Mouse (Mus musculus): ENCODE data around the gene Wdr20rt. TPM values are rescaled to one million over a fixed set of nuclear protein-coding genes. Genes with fewer than 3 reads are reported as not detected.

Gene Wdr20rt
- total and polyA plus RNA-seq, 3 experiments = not detected

DNA sequence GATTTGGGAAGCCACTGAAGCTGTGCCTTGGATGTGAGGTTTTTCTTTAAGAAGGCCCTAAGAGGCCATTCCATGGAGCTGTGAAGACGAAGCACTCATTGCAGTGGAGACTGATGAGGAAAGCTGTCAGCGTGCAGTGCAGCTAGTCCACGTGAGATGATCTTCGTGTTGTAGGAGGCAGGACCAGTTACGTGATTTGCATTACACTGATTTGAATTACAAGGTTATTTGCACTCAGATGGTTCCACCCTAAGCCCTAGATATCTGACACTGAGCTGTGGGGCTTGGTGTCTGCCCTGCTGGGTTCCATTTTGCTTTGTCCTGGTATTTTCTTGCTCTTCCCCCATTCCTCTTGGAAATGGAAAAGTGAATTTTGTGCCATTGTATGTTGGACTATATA is 44.1 kb downstream of the Wdr20rt start:
- H3K27me3 ChIP-seq (replicated peaks) = no peaks in the 10 kb centered on the region
- no peaks in the 10 kb centered on the region for H3K36me3 ChIP-seq (replicated peaks in 1 of 2; ENCODE audit: control insufficient read depth in 1 of 2, insufficient read depth in 1 of 2, low read length in 1 of 2)
- no peak for DNase-seq (ENCODE audit: extremely low read depth)
- H3K4me2 ChIP-seq (ENCODE audit: insufficient read depth, low read depth, poor library complexity, severe bottlenecking) = no peak overlapping the region
- no peak overlapping the region for H3K9ac ChIP-seq (ENCODE audit: insufficient read depth, low read depth)
- H3K27ac ChIP-seq (ENCODE audit: insufficient read depth, low read depth) = no peak overlapping the region
- H3K9me3 ChIP-seq (replicated peaks; ENCODE audit: low read length) = no peaks in the 10 kb centered on the region
- in situ Hi-C loops (cut with MboI; ENCODE audit: low pct_ligation_motif_present, low pct_unique_long_range_greater_than_20kb, low sequenced_read_pairs) = no loop called here
- dilution Hi-C loops (cut with MboI; ENCODE audit: extremely low pct_ligation_motif_present, extremely low pct_unique_long_range_greater_than_20kb, low sequenced_read_pairs) = no loop called here
- no peak overlapping the region for H3K4me3 ChIP-seq (replicated peaks in 1 of 3; ENCODE audit: low read depth in 2 of 3, low read length in 2 of 3, poor library complexity in 1 of 3)
- no peaks in the 10 kb centered on the region for H3K4me1 ChIP-seq (ENCODE audit: control insufficient read depth in 1 of 2, insufficient read depth in 2 of 2)
- no peak for TF ChIP-seq KAT2A (IDR thresholded peaks at IDR 0.05; ENCODE audit: insufficient replicate concordance, low read length)
- TF ChIP-seq MXI1 (IDR thresholded peaks at IDR 0.05; ENCODE audit: low read depth, low read length) = no peak
- TF ChIP-seq ZMIZ1 (IDR thresholded peaks at IDR 0.05; ENCODE audit: low read depth, low read length) = no peak
- no peak for TF ChIP-seq USF2 (conservative IDR thresholded peaks at IDR 0.05; ENCODE audit: low read depth, low read length)
- TF ChIP-seq BHLHE40 (IDR thresholded peaks at IDR 0.05; ENCODE audit: low read depth, low read length) = no peak
- TF ChIP-seq POLR2A (IDR thresholded peaks at IDR 0.05; ENCODE audit: low read depth, low read length) = no peak
- TF ChIP-seq HCFC1 (IDR thresholded peaks at IDR 0.05; ENCODE audit: low read depth, low read length) = no peak
- TF ChIP-seq CHD1 (IDR thresholded peaks at IDR 0.05; ENCODE audit: low read depth, low read length) = no peak
- no peak for TF ChIP-seq TCF12 (IDR thresholded peaks at IDR 0.05; ENCODE audit: low read depth, low read length)
- no peak for TF ChIP-seq MEF2A (IDR thresholded peaks at IDR 0.05; ENCODE audit: borderline replicate concordance, low read depth, low read length)
- no peak for TF ChIP-seq TBP (conservative IDR thresholded peaks at IDR 0.05; ENCODE audit: low read depth, low read length)
- TF ChIP-seq GABPA (IDR thresholded peaks at IDR 0.05; ENCODE audit: insufficient replicate concordance, low read depth, low read length) = no peak
- no peak for TF ChIP-seq MYC (IDR thresholded peaks at IDR 0.05; ENCODE audit: low read depth, low read length)
- no peak for TF ChIP-seq RCOR1 (conservative IDR thresholded peaks at IDR 0.05; ENCODE audit: low read depth, low read length)
- TF ChIP-seq NELFE (IDR thresholded peaks at IDR 0.05; ENCODE audit: low read depth, low read length) = no peak
- TF ChIP-seq USF1 (IDR thresholded peaks at IDR 0.05; ENCODE audit: low read depth, low read length) = no peak
- no peak for TF ChIP-seq POLR2AphosphoS2 (IDR thresholded peaks at IDR 0.05; ENCODE audit: low read depth, low read length)
- no peak for TF ChIP-seq E2F4 (IDR thresholded peaks at IDR 0.05; ENCODE audit: insufficient replicate concordance, low read depth, low read length)
- no peaks in the 10 kb centered on the region for H3K79me2 ChIP-seq (replicated peaks; ENCODE audit: control insufficient read depth, extremely low read depth, insufficient read depth, poor library complexity, severe bottlenecking)

DNA sequence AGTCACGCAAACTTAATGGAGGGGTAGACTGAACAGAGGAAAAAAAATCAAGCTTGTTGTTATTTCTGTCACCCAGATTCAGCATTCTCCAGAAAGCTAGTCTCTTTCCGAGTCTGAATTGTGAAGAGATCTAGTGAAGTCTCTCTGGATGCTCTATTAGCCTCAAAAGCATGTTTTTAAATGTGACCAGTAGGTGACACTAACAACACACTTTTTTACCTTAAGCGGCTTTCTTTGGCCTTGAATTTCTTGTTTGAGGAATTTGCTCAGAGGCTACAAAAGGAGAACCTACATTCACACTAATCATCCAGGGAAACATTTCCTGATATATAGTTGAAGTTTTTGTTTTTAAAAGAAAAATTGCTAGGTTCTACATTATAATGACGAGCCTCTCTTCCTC is 48.5 kb downstream of the Wdr20rt start:
- H3K27ac ChIP-seq (ENCODE audit: insufficient read depth, low read depth) = no peak overlapping the region
- in situ Hi-C loops (cut with MboI; ENCODE audit: low pct_ligation_motif_present, low pct_unique_long_range_greater_than_20kb, low sequenced_read_pairs) = no loop called here
- no peak overlapping the region for H3K4me3 ChIP-seq (replicated peaks in 1 of 3; ENCODE audit: low read depth in 2 of 3, low read length in 2 of 3, poor library complexity in 1 of 3)
- H3K36me3 ChIP-seq (replicated peaks in 1 of 2; ENCODE audit: control insufficient read depth in 1 of 2, insufficient read depth in 1 of 2, low read length in 1 of 2) = no peaks in the 10 kb centered on the region
- no peaks in the 10 kb centered on the region for H3K27me3 ChIP-seq (replicated peaks)
- no peaks in the 10 kb centered on the region for H3K4me1 ChIP-seq (ENCODE audit: control insufficient read depth in 1 of 2, insufficient read depth in 2 of 2)
- no peak overlapping the region for H3K4me2 ChIP-seq (ENCODE audit: insufficient read depth, low read depth, poor library complexity, severe bottlenecking)
- TF ChIP-seq SMC3 (IDR thresholded peaks at IDR 0.05; ENCODE audit: low read depth, low read length) = peak; percentile 38
- TF ChIP-seq TBP (conservative IDR thresholded peaks at IDR 0.05; ENCODE audit: low read depth, low read length) = no peak
- no peak for TF ChIP-seq MAX (IDR thresholded peaks at IDR 0.05; ENCODE audit: low read length)
- TF ChIP-seq RAD21 (IDR thresholded peaks at IDR 0.05; ENCODE audit: low read depth, low read length) = peak; percentile 77
- TF ChIP-seq PAX5 (IDR thresholded peaks at IDR 0.05; ENCODE audit: low read length) = no peak
- no peak for TF ChIP-seq MAZ (IDR thresholded peaks at IDR 0.05; ENCODE audit: low read depth, low read length)
- no peak for TF ChIP-seq ELF1 (IDR thresholded peaks at IDR 0.05; ENCODE audit: low read depth, low read length)
- TF ChIP-seq CTCF (conservative IDR thresholded peaks at IDR 0.05 in 1 of 2, IDR thresholded peaks at IDR 0.05 in 1 of 2; ENCODE audit: low read depth in 2 of 2, low read length in 2 of 2) = peak in 1 of 2 experiments; percentile 67; a peak in 2 of 4 replicates
- no peak for TF ChIP-seq ETS1 (conservative IDR thresholded peaks at IDR 0.05; ENCODE audit: low read depth, low read length)
- TF ChIP-seq JUND (conservative IDR thresholded peaks at IDR 0.05; ENCODE audit: low read depth, low read length) = no peak
- dilution Hi-C loops (cut with MboI; ENCODE audit: extremely low pct_ligation_motif_present, extremely low pct_unique_long_range_greater_than_20kb, low sequenced_read_pairs) = no loop called here
- H3K79me2 ChIP-seq (replicated peaks; ENCODE audit: control insufficient read depth, extremely low read depth, insufficient read depth, poor library complexity, severe bottlenecking) = no peaks in the 10 kb centered on the region
- H3K9me3 ChIP-seq (replicated peaks; ENCODE audit: low read length) = no peaks in the 10 kb centered on the region
- peak; percentile 29 for DNase-seq (ENCODE audit: extremely low read depth)
- no peak overlapping the region for H3K9ac ChIP-seq (ENCODE audit: insufficient read depth, low read depth)

Measured in CH12.LX (cell line).